Mouse (Mus musculus): Measurements from ENCODE around the gene Lsm2. TPM values are rescaled to one million over a fixed set of nuclear protein-coding genes. Genes with fewer than 3 reads are reported as not detected.
A peak's percentile ranks its signal among the peaks of the same experiment; 100 is the strongest.
"Not testable (repeated sequence)": the region's sequence is repeated elsewhere in the genome, so short reads cannot be mapped to it uniquely, and the experiment has no call there.

Lsm2 gene
- polyA plus RNA-seq, 1 experiment = 51.6 TPM

DNA sequence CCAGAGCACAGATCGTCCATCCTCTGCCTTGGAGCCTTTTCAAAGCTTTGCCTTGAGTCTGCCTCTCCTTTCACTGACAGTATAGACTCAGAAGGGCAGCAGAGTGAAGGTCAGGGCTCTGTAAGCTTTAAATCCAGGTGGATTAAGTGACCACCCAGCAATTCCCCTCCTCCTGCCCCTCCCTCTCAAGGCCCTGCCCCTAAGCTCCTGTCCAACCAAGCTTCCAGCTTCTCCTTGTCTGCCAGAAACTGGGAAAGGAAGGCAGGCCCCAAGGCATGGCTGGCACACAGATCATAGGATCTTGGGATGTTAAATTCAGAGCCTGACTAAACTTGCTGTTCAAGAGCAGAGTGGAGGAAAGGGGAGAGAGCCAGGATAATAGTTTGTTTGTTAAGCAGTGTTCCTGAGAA, 17.0 kb upstream of the Lsm2 start:
- H3K4me1 ChIP-seq (ENCODE audit: control insufficient read depth, insufficient read depth, low read length) = no peaks in the 10 kb centered on the region
- DNase-seq = no peak
- no peak for TF ChIP-seq CTCF (IDR thresholded peaks at IDR 0.05; ENCODE audit: insufficient read depth, low read length)
- TF ChIP-seq POLR2A (IDR thresholded peaks at IDR 0.05; ENCODE audit: borderline replicate concordance, extremely low read depth, low read depth, low read length) = no peak
- H3K4me3 ChIP-seq (replicated peaks; ENCODE audit: extremely low read depth, low read depth, low read length) = no peak overlapping the region
- 67% methylated on average over 1 of the region's 1 CpGs for WGBS

DNA sequence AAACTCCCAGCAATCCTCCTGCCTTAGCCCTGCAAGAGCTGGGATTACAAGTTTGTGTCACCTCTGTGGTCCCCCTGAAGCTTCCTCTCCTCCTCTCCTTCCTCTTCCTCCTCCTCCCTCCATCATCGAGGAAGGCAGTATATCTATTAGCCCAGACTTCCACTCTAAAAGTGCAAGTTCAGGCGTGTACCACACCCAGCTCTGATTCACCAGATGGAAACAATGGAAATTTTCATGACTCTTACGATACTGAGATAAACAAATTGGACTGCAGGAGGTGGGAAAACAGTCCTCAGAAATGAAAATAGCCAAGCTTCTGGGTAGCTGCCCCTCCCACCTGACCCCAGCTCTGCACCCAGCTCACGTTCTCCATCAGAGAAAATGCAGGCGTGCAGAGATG, 16.0 kb upstream of the Lsm2 start:
- Histone ChIP-seq H3K4me1 (ENCODE audit: control insufficient read depth, insufficient read depth, low read length) (no peaks in the 10 kb centered on the region), H3K4me3 (replicated peaks; ENCODE audit: extremely low read depth, low read depth, low read length) (no peak overlapping the region)
- TF ChIP-seq CTCF (IDR thresholded peaks at IDR 0.05; ENCODE audit: insufficient read depth, low read length) (no peak), POLR2A (IDR thresholded peaks at IDR 0.05; ENCODE audit: borderline replicate concordance, extremely low read depth, low read depth, low read length) (no peak)
- DNase-seq = no peak
- 50% methylated on average over 5 of the region's 5 CpGs for WGBS

DNA sequence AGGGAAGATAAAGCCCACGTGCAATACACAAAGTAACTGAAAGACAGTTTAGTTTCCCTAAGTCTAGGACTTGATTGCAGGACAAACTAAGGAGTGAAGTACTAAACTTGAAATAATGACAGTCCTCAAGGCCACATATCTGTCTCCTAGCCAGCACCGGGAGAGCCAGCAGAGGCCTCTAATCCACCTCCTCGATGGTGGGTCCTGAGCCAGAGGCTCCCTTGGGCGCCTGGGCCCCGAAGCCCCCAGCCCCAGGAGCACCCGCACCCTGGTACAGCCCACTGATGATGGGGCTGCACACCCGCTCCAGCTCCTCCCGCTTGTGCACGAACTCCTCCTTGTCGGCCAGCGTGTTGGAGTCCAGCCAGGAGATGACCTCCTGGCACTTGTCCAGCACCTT, 11.8 kb upstream of the Lsm2 start, which contains the start of gene Gm20481:
Gm20481 (plus strand) TSS at position 91 of the 400 bp plus-strand sequence.
- not testable (repeated sequence) for DNase-seq; H3K4me3 ChIP-seq (replicated peaks; ENCODE audit: extremely low read depth, low read depth, low read length); H3K4me1 ChIP-seq (ENCODE audit: control insufficient read depth, insufficient read depth, low read length)
- 54% methylated on average over 7 of the region's 11 CpGs for WGBS

DNA sequence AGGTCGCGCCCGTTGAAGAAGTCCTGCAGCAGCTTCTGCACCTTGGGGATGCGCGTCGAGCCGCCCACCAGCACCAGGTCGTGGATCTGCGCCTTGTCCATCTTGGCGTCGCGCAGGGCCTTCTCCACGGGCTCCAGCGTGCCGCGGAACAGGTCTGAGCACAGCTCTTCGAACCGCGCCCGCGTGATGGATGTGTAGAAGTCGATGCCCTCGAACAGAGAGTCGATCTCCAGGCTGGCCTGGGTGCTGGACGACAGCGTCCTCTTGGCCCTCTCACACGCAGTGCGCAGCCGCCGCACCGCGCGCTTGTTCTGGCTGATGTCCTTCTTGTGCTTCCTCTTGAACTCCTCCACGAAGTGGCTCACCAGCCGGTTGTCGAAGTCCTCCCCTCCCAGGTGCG, 10.8 kb upstream of the Lsm2 start:
- not testable (repeated sequence) for H3K4me3 ChIP-seq (replicated peaks; ENCODE audit: extremely low read depth, low read depth, low read length); DNase-seq; H3K4me1 ChIP-seq (ENCODE audit: control insufficient read depth, insufficient read depth, low read length)
- WGBS = 13% methylated on average over 21 of the region's 37 CpGs

DNA sequence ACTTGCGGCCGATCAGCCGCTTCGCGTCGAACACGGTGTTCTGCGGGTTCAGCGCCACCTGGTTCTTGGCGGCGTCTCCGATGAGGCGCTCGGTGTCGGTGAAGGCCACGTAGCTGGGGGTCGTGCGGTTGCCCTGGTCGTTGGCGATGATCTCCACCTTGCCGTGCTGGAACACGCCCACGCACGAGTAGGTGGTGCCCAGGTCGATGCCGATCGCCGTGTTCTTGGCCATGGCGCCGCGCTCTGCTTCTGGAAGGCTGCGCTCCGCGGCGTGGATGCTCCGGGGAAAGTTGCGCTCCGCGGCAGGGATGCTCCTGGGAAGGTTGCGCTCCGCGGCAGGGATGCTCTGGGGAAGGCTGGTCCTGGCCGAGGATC, 10.0 kb upstream of the Lsm2 start:
- 1% methylated on average over 31 of the region's 43 CpGs for WGBS
- peak overlapping the region; percentile 48 for H3K4me3 ChIP-seq (replicated peaks; ENCODE audit: extremely low read depth, low read depth, low read length)
- H3K4me1 ChIP-seq (ENCODE audit: control insufficient read depth, insufficient read depth, low read length); DNase-seq: not testable (repeated sequence)

DNA sequence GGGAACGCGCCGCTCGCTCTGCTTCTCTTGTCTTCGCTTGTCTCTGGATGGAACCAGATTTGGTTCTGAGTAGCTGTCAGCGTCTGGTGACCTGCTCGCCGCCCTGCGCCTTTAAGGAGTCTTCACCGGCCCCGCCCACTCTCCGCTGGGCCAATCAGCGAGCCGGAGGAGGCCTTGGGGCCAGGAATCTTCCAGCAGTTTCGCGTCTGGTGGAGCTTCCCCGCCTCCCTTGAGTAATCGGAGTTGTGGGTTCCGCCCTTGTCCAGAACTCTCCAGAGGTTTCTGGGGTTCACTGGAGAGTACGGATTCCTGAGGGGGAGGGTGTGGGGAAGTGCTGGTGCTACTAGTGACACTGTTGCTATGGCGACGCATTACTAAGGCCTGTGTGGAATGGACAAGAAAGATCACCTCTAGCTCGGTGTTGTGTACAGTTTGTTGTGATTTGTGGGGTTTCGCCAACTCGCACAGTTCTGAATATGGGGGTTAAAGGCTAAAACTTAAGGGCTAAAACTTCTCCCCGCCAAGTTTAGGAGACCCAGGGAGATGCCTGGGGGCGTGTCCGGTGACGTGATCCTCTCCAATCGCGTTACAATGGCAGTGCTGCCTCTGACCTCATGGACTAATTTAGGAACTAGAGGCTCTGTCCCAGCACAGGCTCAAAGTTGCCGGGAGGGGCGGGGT, 9.5 kb upstream of the Lsm2 start, which contains the start of the genes Hspa1a and Hspa1l:
Hspa1a (minus strand) TSS at position 88 of the 681 bp plus-strand sequence.
Hspa1l (plus strand) TSS at position 635 of the 681 bp plus-strand sequence.
- DNase-seq = peak; percentile 88
- under 1% methylated on average over 30 of the region's 33 CpGs for WGBS
- H3K4me1 ChIP-seq (ENCODE audit: control insufficient read depth, insufficient read depth, low read length) = not testable (repeated sequence)
- peak within 1 kb of the TSS; percentile 90 for H3K4me3 ChIP-seq (replicated peaks; ENCODE audit: extremely low read depth, low read depth, low read length)
- TF ChIP-seq POLR2A (IDR thresholded peaks at IDR 0.05; ENCODE audit: borderline replicate concordance, extremely low read depth, low read depth, low read length) = peak; percentile 76; the same call in 1 of the 2 replicates

DNA sequence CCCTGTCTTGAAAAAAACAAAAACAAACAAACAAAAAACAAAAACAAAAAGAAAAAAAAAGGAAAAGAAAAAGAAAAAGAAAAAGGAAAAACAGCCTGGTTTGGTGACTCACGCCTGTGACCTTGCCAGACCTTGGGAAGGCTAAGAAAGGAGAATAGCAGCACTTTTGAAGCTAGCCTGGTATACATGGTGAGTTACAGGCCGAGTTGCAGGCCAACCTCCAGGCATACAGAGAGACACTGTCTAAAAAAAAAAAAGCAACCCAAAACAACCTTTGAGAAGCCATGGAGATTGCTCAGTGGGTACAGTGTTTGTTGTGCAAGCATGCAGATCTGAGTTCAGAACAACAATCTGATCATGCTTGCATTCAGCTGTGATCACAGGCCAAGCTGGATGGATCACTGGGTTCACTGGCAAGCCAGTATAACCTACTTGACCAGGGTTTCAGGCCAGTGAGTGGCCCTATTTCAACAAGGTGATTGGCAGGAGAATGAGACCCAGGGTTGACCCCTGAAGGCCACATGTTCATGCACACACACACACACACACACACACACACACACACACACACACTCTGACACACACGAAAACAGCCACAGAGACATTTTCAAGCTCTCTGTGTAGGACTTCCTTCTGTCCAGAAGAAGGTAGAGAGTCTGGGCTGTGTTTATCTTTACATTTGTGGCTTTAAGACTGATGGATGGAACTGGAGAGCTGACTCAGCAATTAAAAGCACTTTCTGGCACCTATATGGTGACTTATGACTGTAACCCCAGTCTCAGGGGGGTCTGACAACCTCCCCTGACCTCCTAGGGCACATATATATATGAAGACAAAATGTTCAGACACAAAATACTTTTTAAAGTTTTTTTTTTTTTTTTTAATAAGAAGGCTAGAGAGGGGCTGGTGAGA, 5.8 kb upstream of the Lsm2 start:
- no peak for DNase-seq
- H3K4me1 ChIP-seq (ENCODE audit: control insufficient read depth, insufficient read depth, low read length) = peaks cover 3% of the 10 kb centered on the region
- TF ChIP-seq POLR2A (IDR thresholded peaks at IDR 0.05; ENCODE audit: borderline replicate concordance, extremely low read depth, low read depth, low read length) (no peak), CTCF (IDR thresholded peaks at IDR 0.05; ENCODE audit: insufficient read depth, low read length) (no peak)
- H3K4me3 ChIP-seq (replicated peaks; ENCODE audit: extremely low read depth, low read depth, low read length) = no peak overlapping the region
- 82% methylated on average over 3 of the region's 3 CpGs for WGBS

DNA sequence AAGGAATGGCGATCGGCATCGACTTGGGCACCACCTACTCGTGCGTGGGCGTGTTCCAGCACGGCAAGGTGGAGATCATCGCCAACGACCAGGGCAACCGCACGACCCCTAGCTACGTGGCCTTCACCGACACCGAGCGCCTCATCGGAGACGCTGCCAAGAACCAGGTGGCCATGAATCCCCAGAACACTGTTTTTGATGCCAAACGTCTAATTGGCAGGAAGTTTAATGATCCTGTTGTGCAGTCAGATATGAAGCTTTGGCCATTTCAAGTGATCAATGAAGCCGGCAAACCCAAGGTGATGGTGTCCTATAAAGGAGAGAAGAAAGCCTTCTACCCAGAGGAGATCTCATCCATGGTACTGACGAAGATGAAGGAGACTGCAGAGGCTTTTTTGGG, 4.7 kb upstream of the Lsm2 start:
- TF ChIP-seq CTCF (IDR thresholded peaks at IDR 0.05; ENCODE audit: insufficient read depth, low read length) = no peak
- no peak for TF ChIP-seq POLR2A (IDR thresholded peaks at IDR 0.05; ENCODE audit: borderline replicate concordance, extremely low read depth, low read depth, low read length)
- Histone ChIP-seq H3K4me3 (replicated peaks; ENCODE audit: extremely low read depth, low read depth, low read length) (no peak overlapping the region), H3K4me1 (ENCODE audit: control insufficient read depth, insufficient read depth, low read length) (peaks cover 5% of the 10 kb centered on the region)
- WGBS = 93% methylated on average over 20 of the region's 20 CpGs
- no peak for DNase-seq

DNA sequence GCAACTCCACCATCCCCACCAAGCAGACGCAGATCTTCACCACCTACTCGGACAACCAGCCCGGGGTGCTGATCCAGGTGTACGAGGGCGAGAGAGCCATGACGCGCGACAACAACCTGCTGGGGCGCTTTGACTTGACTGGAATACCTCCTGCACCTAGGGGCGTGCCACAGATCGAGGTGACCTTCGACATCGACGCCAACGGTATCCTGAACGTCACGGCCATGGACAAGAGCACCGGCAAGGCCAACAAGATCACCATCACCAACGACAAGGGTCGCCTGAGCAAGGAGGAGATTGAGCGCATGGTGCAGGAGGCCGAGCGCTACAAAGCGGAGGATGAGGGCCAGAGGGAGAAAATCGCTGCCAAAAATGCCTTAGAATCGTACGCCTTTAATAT, 3.4 kb upstream of the Lsm2 start:
- H3K4me1 ChIP-seq (ENCODE audit: control insufficient read depth, insufficient read depth, low read length) = peaks cover 2% of the 10 kb centered on the region
- WGBS = 86% methylated on average over 27 of the region's 27 CpGs
- TF ChIP-seq CTCF (IDR thresholded peaks at IDR 0.05; ENCODE audit: insufficient read depth, low read length) (no peak), POLR2A (IDR thresholded peaks at IDR 0.05; ENCODE audit: borderline replicate concordance, extremely low read depth, low read depth, low read length) (no peak)
- no peak overlapping the region for H3K4me3 ChIP-seq (replicated peaks; ENCODE audit: extremely low read depth, low read depth, low read length)
- no peak for DNase-seq

DNA sequence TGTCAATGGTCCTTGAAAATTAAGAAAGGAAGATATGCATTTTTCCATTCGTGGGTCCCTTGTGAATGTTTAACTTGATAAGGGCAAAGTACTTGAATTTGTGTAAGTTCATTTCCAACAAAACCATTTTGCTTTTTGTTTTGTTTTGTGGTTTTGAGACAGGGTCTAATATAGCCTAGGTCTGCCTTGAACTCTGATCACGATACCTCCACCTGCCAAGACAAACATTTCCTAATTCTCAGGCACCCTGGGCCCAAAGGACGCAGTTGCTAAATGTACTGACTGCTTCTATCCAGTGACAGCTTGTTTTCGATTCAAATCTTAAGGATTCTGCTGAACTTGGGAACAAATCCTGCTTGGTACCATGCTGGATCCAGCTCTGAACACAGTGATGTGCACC, 2.0 kb upstream of the Lsm2 start:
- no peak overlapping the region for H3K4me3 ChIP-seq (replicated peaks; ENCODE audit: extremely low read depth, low read depth, low read length)
- DNase-seq = no peak
- peaks cover 2% of the 10 kb centered on the region for H3K4me1 ChIP-seq (ENCODE audit: control insufficient read depth, insufficient read depth, low read length)
- TF ChIP-seq CTCF (IDR thresholded peaks at IDR 0.05; ENCODE audit: insufficient read depth, low read length) (no peak), POLR2A (IDR thresholded peaks at IDR 0.05; ENCODE audit: borderline replicate concordance, extremely low read depth, low read depth, low read length) (no peak)
- 86% methylated on average over 4 of the region's 4 CpGs for WGBS

All from lung, adult 2 months (tissue).